Mouse (Mus musculus): ENCODE data around the gene Ltb. TPM values are rescaled to one million over a fixed set of nuclear protein-coding genes. Genes with fewer than 3 reads are reported as not detected.
"Not testable (repeated sequence)": the region's sequence is repeated elsewhere in the genome, so short reads cannot be mapped to it uniquely, and the experiment has no call there.

Gene Ltb
- polyA plus RNA-seq, 1 experiment from 2014 or later = 1.0 TPM

- Histone ChIP-seq H3K4me1 (replicated peaks; ENCODE audit: insufficient read depth, low read length) (no peaks in the 10 kb centered on the region), H3K9me3 (replicated peaks; ENCODE audit: low read length) (no peaks in the 10 kb centered on the region), H3K36me3 (ENCODE audit: insufficient read depth, low read length) (peaks cover 30% of the 10 kb centered on the region), H3K4me2 (ENCODE audit: low read length) (no peak overlapping the region), H3K27ac (no peak overlapping the region), H3K4me3 (replicated peaks; ENCODE audit: low read depth, low read length) (no peak overlapping the region), H3K27me3 (ENCODE audit: insufficient read depth, low read length) (no peaks in the 10 kb centered on the region), H3K9ac (ENCODE audit: low read depth, low read length) (no peak overlapping the region)
- TF ChIP-seq CTCF (IDR thresholded peaks at IDR 0.05; ENCODE audit: low read depth) = peak; percentile 31; the same call in 1 of the 2 replicates
- ATAC-seq (replicated peaks; ENCODE audit: low FRiP score, low read depth) = no peak
- WGBS = 81% methylated on average over 14 of the region's 14 CpGs
- no peak for DNase-seq (ENCODE audit: low spot score)
These were observed 32.4 kb downstream of the Ltb start for GRCm38 (mm10) chr17:35226561-35227046.

- WGBS = 87% methylated on average over 10 of the region's 10 CpGs
- no peaks in the 10 kb centered on the region for H3K9me3 ChIP-seq (replicated peaks; ENCODE audit: low read length)
These were observed 36.8 kb downstream of the Ltb start for GRCm38 (mm10) chr17:35231022-35231421.

GRCm38 (mm10) chr17:35232043-35232442 is 37.8 kb downstream of the Ltb start:
- DNase-seq (ENCODE audit: low spot score) (peak; percentile 91), ATAC-seq (replicated peaks; ENCODE audit: low FRiP score, low read depth) (no peak)
- peaks cover 20% of the 10 kb centered on the region for H3K4me1 ChIP-seq (replicated peaks; ENCODE audit: insufficient read depth, low read length)
- peaks cover 29% of the 10 kb centered on the region for H3K36me3 ChIP-seq (ENCODE audit: insufficient read depth, low read length)
- H3K27me3 ChIP-seq (ENCODE audit: insufficient read depth, low read length) = no peaks in the 10 kb centered on the region
- no peak overlapping the region for H3K9ac ChIP-seq (ENCODE audit: low read depth, low read length)
- peak; percentile 96 for TF ChIP-seq CTCF (IDR thresholded peaks at IDR 0.05; ENCODE audit: low read depth)
- H3K4me2 ChIP-seq (ENCODE audit: low read length) = peak overlapping the region; percentile 21
- H3K27ac ChIP-seq = peak overlapping the region; percentile 83; the same call in 1 of the 2 replicates
- H3K9me3 ChIP-seq (replicated peaks; ENCODE audit: low read length) = no peaks in the 10 kb centered on the region
- WGBS = 4% methylated on average over 12 of the region's 12 CpGs
- H3K4me3 ChIP-seq (replicated peaks; ENCODE audit: low read depth, low read length) = no peak overlapping the region

More at GRCm38 (mm10) chr17:35231022-35231421, 36.8 kb downstream of the Ltb start:
- no peak overlapping the region for H3K9ac ChIP-seq (ENCODE audit: low read depth, low read length)
- peaks cover 20% of the 10 kb centered on the region for H3K4me1 ChIP-seq (replicated peaks; ENCODE audit: insufficient read depth, low read length)
- DNase-seq (ENCODE audit: low spot score) = no peak
- no peak overlapping the region for H3K4me3 ChIP-seq (replicated peaks; ENCODE audit: low read depth, low read length)
- ATAC-seq (replicated peaks; ENCODE audit: low FRiP score, low read depth) = no peak
- peaks cover 30% of the 10 kb centered on the region for H3K36me3 ChIP-seq (ENCODE audit: insufficient read depth, low read length)
- no peaks in the 10 kb centered on the region for H3K27me3 ChIP-seq (ENCODE audit: insufficient read depth, low read length)
- TF ChIP-seq CTCF (IDR thresholded peaks at IDR 0.05; ENCODE audit: low read depth) = no peak
- no peak overlapping the region for H3K27ac ChIP-seq
- H3K4me2 ChIP-seq (ENCODE audit: low read length) = no peak overlapping the region

- Histone ChIP-seq H3K9ac (ENCODE audit: low read depth, low read length) (no peak overlapping the region), H3K9me3 (replicated peaks; ENCODE audit: low read length) (no peaks in the 10 kb centered on the region), H3K4me2 (ENCODE audit: low read length) (peak overlapping the region; percentile 78), H3K27me3 (ENCODE audit: insufficient read depth, low read length) (no peaks in the 10 kb centered on the region), H3K4me1 (replicated peaks; ENCODE audit: insufficient read depth, low read length) (peaks cover 20% of the 10 kb centered on the region), H3K4me3 (replicated peaks; ENCODE audit: low read depth, low read length) (no peak overlapping the region), H3K27ac (peak overlapping the region; percentile 83), H3K36me3 (ENCODE audit: insufficient read depth, low read length) (peaks cover 23% of the 10 kb centered on the region)
- 48% methylated on average over 5 of the region's 5 CpGs for WGBS
- TF ChIP-seq CTCF (IDR thresholded peaks at IDR 0.05; ENCODE audit: low read depth) = no peak
- DNase-seq (ENCODE audit: low spot score) = peak; percentile 51
- no peak for ATAC-seq (replicated peaks; ENCODE audit: low FRiP score, low read depth)
These were observed 38.4 kb downstream of the Ltb start for GRCm38 (mm10) chr17:35232659-35233058.

- peak within 1 kb of the TSS; percentile 94 for H3K27ac ChIP-seq
- peaks cover 20% of the 10 kb centered on the region for H3K4me1 ChIP-seq (replicated peaks; ENCODE audit: insufficient read depth, low read length)
- TF ChIP-seq CTCF (IDR thresholded peaks at IDR 0.05; ENCODE audit: low read depth) = no peak
- DNase-seq (ENCODE audit: low spot score) (peak; percentile 62), ATAC-seq (replicated peaks; ENCODE audit: low FRiP score, low read depth) (no peak)
- no peaks in the 10 kb centered on the region for H3K9me3 ChIP-seq (replicated peaks; ENCODE audit: low read length)
- WGBS = 50% methylated on average over 18 of the region's 18 CpGs
- H3K9ac ChIP-seq (ENCODE audit: low read depth, low read length) = 0 out of 2 replicates have a peak within 1 kb of the TSS, but pooled peaks have one; percentile 85
- peaks cover 21% of the 10 kb centered on the region for H3K36me3 ChIP-seq (ENCODE audit: insufficient read depth, low read length)
- no peaks in the 10 kb centered on the region for H3K27me3 ChIP-seq (ENCODE audit: insufficient read depth, low read length)
- peak within 1 kb of the TSS; percentile 56; the same call in 1 of the 2 replicates for H3K4me3 ChIP-seq (replicated peaks; ENCODE audit: low read depth, low read length)
- peak within 1 kb of the TSS; percentile 78 for H3K4me2 ChIP-seq (ENCODE audit: low read length)
These were observed 39.1 kb downstream of the Ltb start, which contains the start of gene Atp6v1g2 for GRCm38 (mm10) chr17:35233114-35233980. Gene Atp6v1g2 (plus strand): TSS chr17:35233660.

- H3K9ac ChIP-seq (ENCODE audit: low read depth, low read length); H3K9me3 ChIP-seq (replicated peaks; ENCODE audit: low read length); DNase-seq (ENCODE audit: low spot score); ATAC-seq (replicated peaks; ENCODE audit: low FRiP score, low read depth); H3K27me3 ChIP-seq (ENCODE audit: insufficient read depth, low read length); H3K4me3 ChIP-seq (replicated peaks; ENCODE audit: low read depth, low read length): not testable (repeated sequence)
- 70% methylated on average over 7 of the region's 7 CpGs for WGBS
- H3K36me3 ChIP-seq (ENCODE audit: insufficient read depth, low read length) = peaks cover 15% of the 10 kb centered on the region
- peak overlapping the region; percentile 83; the same call in 1 of the 2 replicates for H3K27ac ChIP-seq
- H3K4me1 ChIP-seq (replicated peaks; ENCODE audit: insufficient read depth, low read length) = peaks cover 20% of the 10 kb centered on the region
- H3K4me2 ChIP-seq (ENCODE audit: low read length) = peak overlapping the region; percentile 78
These were observed 39.9 kb downstream of the Ltb start for GRCm38 (mm10) chr17:35234090-35234489.

All from kidney, postnatal 0 days (tissue).